Mouse (Mus musculus): ENCODE results near the gene Krtap10-4. TPM values are rescaled to one million over a fixed set of nuclear protein-coding genes. Genes with fewer than 3 reads are reported as not detected.
"Not testable (repeated sequence)": the region's sequence is repeated elsewhere in the genome, so short reads cannot be mapped to it uniquely, and the experiment has no call there.

The Krtap10-4 gene
- total RNA-seq, 2 experiments from 2014 or later: not detected

GRCm38 (mm10) chr10:77788621-77789020, 38.3 kb downstream of the Krtap10-4 start:
- no peak for DNase-seq (ENCODE audit: low spot score)

GRCm38 (mm10) chr10:77787876-77788275, 39.0 kb downstream of the Krtap10-4 start, which contains the start of gene Gm7137:
Gm7137 (minus strand) TSS chr10:77788200.
- DNase-seq (ENCODE audit: low spot score): not testable (repeated sequence)

GRCm38 (mm10) chr10:77783396-77783795, 43.5 kb downstream of the Krtap10-4 start:
- not testable (repeated sequence) for DNase-seq (ENCODE audit: low spot score)

GRCm38 (mm10) chr10:77782442-77782841, 44.5 kb downstream of the Krtap10-4 start, which contains the start of gene Gm3250:
Gm3250 (minus strand) TSS chr10:77782542.
- not testable (repeated sequence) for DNase-seq (ENCODE audit: low spot score)

DNA sequence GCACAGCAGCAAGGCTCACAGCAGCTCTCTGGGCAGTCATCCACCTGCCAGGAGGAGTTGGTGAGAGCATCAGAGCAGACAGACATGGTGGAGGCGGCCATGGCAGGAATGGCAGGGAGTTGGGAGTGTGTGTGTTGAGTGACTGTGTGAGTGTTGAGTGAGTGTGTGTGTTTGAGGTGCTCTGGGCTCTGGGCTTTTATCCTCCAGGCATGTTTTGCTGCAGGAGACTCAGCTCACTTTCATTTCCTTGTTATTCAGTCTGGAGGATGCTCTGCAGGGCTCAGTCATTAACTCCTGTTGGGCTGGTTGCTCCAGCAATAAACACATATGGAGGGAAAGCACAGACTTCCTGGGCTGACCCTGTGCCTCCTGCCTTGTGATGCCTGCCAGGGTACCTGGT, 50.1 kb downstream of the Krtap10-4 start, which contains the start of gene Gm7138:
Gene Gm7138 (minus strand): TSS at position 101 of the 400 bp plus-strand sequence.
- DNase-seq (ENCODE audit: low spot score): not testable (repeated sequence)

Other genes with a start within 250 kb of the Krtap10-4 start
- gene Pttg1ip, start 245.4 kb downstream of the Krtap10-4 start, total RNA-seq (2021): 10 to 100 TPM; 23.0 to 33.6 TPM
- 10 to 100 TPM; 44.5 to 47.4 TPM for gene Sumo3, start 221.0 kb downstream of the Krtap10-4 start, total RNA-seq (2021)
- 10 to 100 TPM in 1 of 2 experiments, 1 to 10 TPM in 1; 8.6 to 11.4 TPM for gene Gm49325, start 220.9 kb downstream of the Krtap10-4 start, total RNA-seq (2021)
- 100 to 1,000 TPM in 1 of 2 experiments, 10 to 100 TPM in 1; 96.1 to 101 TPM for gene Ube2g2, start 204.8 kb downstream of the Krtap10-4 start, total RNA-seq (2021)
- not detected for gene Tspear, start 140.5 kb downstream of the Krtap10-4 start, total RNA-seq (2021)
- gene Gm19402, start 136.3 kb downstream of the Krtap10-4 start, total RNA-seq (2021): not detected
- not detected for gene Gm9508, start 129.9 kb downstream of the Krtap10-4 start, total RNA-seq (2021)
- gene Gm10272, start 120.5 kb downstream of the Krtap10-4 start, total RNA-seq (2021): not detected
- gene Gm10024, start 115.6 kb downstream of the Krtap10-4 start, total RNA-seq (2021): not detected
- not detected for gene Gm10142, start 111.3 kb downstream of the Krtap10-4 start, total RNA-seq (2021)
- not detected for gene Krtap12-1, start 106.5 kb downstream of the Krtap10-4 start, total RNA-seq (2021)
- gene Gm10100, start 100.6 kb downstream of the Krtap10-4 start, total RNA-seq (2021): not detected
- gene Gm18596, start 84.5 kb downstream of the Krtap10-4 start, total RNA-seq (2021): not detected
- not detected for gene Gm9736, start 75.7 kb downstream of the Krtap10-4 start, total RNA-seq (2021)
- not detected for gene Gm3233, start 67.4 kb downstream of the Krtap10-4 start, total RNA-seq (2021)
- not detected for gene Gm3238, start 55.8 kb downstream of the Krtap10-4 start, total RNA-seq (2021)
- not detected for gene Gm7138, start 50.2 kb downstream of the Krtap10-4 start, total RNA-seq (2021)
- not detected for gene Gm3250, start 44.6 kb downstream of the Krtap10-4 start, total RNA-seq (2021)
- gene Gm7137, start 38.9 kb downstream of the Krtap10-4 start, total RNA-seq (2021): not detected
- not detected for gene Gm9639, start 32.0 kb downstream of the Krtap10-4 start, total RNA-seq (2021)
- not detected for gene Gm19668, start 28.0 kb downstream of the Krtap10-4 start, total RNA-seq (2021)
- gene Gm9507, start 15.3 kb downstream of the Krtap10-4 start, total RNA-seq (2021): not detected
- not detected for gene Gm2696, start 12.4 kb downstream of the Krtap10-4 start, total RNA-seq (2021)
- not detected for gene Krtap10-10, start 8.9 kb upstream of the Krtap10-4 start, total RNA-seq (2021)
- not detected for gene Gm36176, start 19.7 kb upstream of the Krtap10-4 start, total RNA-seq (2021)
- gene Gm10318, start 25.8 kb upstream of the Krtap10-4 start, total RNA-seq (2021): not detected
- not detected for gene Gm3285, start 34.9 kb upstream of the Krtap10-4 start, total RNA-seq (2021)
- under 1 TPM; 0.23 to 0.28 TPM for gene Lrrc3, start 75.4 kb upstream of the Krtap10-4 start, total RNA-seq (2021)
- under 1 TPM; 0.07 to 0.26 TPM for gene Trpm2, start 143.5 kb upstream of the Krtap10-4 start, total RNA-seq (2021)
- gene 1810043G02Rik, start 151.4 kb upstream of the Krtap10-4 start, total RNA-seq (2021): 1 to 10 TPM; 4.1 to 4.6 TPM
- gene Pfkl, start 183.0 kb upstream of the Krtap10-4 start, total RNA-seq (2021): 1 to 10 TPM; 5.9 to 7.0 TPM
- not detected for gene Dnmt3l, start 214.9 kb upstream of the Krtap10-4 start, total RNA-seq (2021)
- gene Aire, start 216.5 kb upstream of the Krtap10-4 start, total RNA-seq (2021): not detected
- 1 to 10 TPM; 1.3 to 1.5 TPM for gene Icosl, start 242.2 kb upstream of the Krtap10-4 start, total RNA-seq (2021)

Data from gastrocnemius, adult 18-20 months (tissue).